Mouse (Mus musculus): ENCODE results near the gene Vmn2r24. TPM values are rescaled to one million over a fixed set of nuclear protein-coding genes. Genes with fewer than 3 reads are reported as not detected.
"Not testable (repeated sequence)": the region's sequence is repeated elsewhere in the genome, so short reads cannot be mapped to it uniquely, and the experiment has no call there.

Vmn2r24 gene
- not detected in 2 replicates for polyA plus RNA-seq (2015; fragmentation: Nextera tagmentation; extraction: Ambion mirVana)

GRCm38 (mm10) chr6:123778579-123778978, at the start of gene Vmn2r24:
Gene Vmn2r24 (plus strand): TSS chr6:123778879.
- Histone ChIP-seq H3K4me2 (no peak within 1 kb of the TSS), H3K27ac (no peak within 1 kb of the TSS), H3K36me3 (ENCODE audit: poor library complexity, severe bottlenecking) (no peaks in the 10 kb centered on the region), H3K4me3 (no peak within 1 kb of the TSS), H3K27me3 (no peaks in the 10 kb centered on the region), H3K4me1 (no peaks in the 10 kb centered on the region), H3K9ac (no peak within 1 kb of the TSS), H3K9me3 (replicated peaks) (no peaks in the 10 kb centered on the region)
- no peak for ATAC-seq
- WGBS: 89% methylated on average over 1 of the region's 1 CpGs

- Histone ChIP-seq H3K4me1 (no peaks in the 10 kb centered on the region), H3K27ac (no peak overlapping the region), H3K4me3 (no peak overlapping the region), H3K4me2 (no peak overlapping the region), H3K9me3 (replicated peaks) (no peaks in the 10 kb centered on the region), H3K27me3 (no peaks in the 10 kb centered on the region), H3K36me3 (ENCODE audit: poor library complexity, severe bottlenecking) (no peaks in the 10 kb centered on the region), H3K9ac (no peak overlapping the region)
- WGBS: 91% methylated on average over 3 of the region's 3 CpGs
- no peak for ATAC-seq
These were observed 8.6 kb upstream of the Vmn2r24 start for GRCm38 (mm10) chr6:123770031-123770430.

- Histone ChIP-seq H3K4me3 (no peak overlapping the region), H3K27ac (no peak overlapping the region), H3K27me3 (no peaks in the 10 kb centered on the region), H3K4me1 (no peaks in the 10 kb centered on the region), H3K36me3 (ENCODE audit: poor library complexity, severe bottlenecking) (no peaks in the 10 kb centered on the region), H3K4me2 (no peak overlapping the region), H3K9ac (no peak overlapping the region), H3K9me3 (replicated peaks) (no peaks in the 10 kb centered on the region)
- WGBS: 77% methylated on average over 2 of the region's 2 CpGs
- ATAC-seq: no peak
These were observed 6.2 kb downstream of the Vmn2r24 start for GRCm38 (mm10) chr6:123784857-123785256.

- Histone ChIP-seq H3K9ac (no peak overlapping the region), H3K27ac (no peak overlapping the region), H3K4me3 (no peak overlapping the region), H3K27me3 (no peaks in the 10 kb centered on the region), H3K36me3 (ENCODE audit: poor library complexity, severe bottlenecking) (no peaks in the 10 kb centered on the region), H3K4me1 (no peaks in the 10 kb centered on the region), H3K9me3 (replicated peaks) (no peaks in the 10 kb centered on the region), H3K4me2 (no peak overlapping the region)
- WGBS: 41% methylated on average over 9 of the region's 9 CpGs
- ATAC-seq: no peak
These were observed 15.1 kb downstream of the Vmn2r24 start for GRCm38 (mm10) chr6:123793746-123794145.

- not testable (repeated sequence) for ATAC-seq; H3K4me1 ChIP-seq; H3K4me3 ChIP-seq; H3K4me2 ChIP-seq; H3K27ac ChIP-seq; H3K9me3 ChIP-seq (replicated peaks); H3K27me3 ChIP-seq; H3K9ac ChIP-seq; H3K36me3 ChIP-seq (ENCODE audit: poor library complexity, severe bottlenecking)
These were observed 31.6 kb downstream of the Vmn2r24 start for GRCm38 (mm10) chr6:123810291-123810690.

GRCm38 (mm10) chr6:123819951-123820350, 41.3 kb downstream of the Vmn2r24 start:
- WGBS: 87% methylated on average over 8 of the region's 8 CpGs
- H3K36me3 ChIP-seq (ENCODE audit: poor library complexity, severe bottlenecking): no peaks in the 10 kb centered on the region
- H3K9ac ChIP-seq: no peak overlapping the region
- H3K27ac ChIP-seq: no peak overlapping the region
- ATAC-seq: no peak
- H3K4me2 ChIP-seq: no peak overlapping the region
- no peak overlapping the region for H3K4me3 ChIP-seq
- H3K4me1 ChIP-seq: no peaks in the 10 kb centered on the region
- no peaks in the 10 kb centered on the region for H3K27me3 ChIP-seq
- H3K9me3 ChIP-seq (replicated peaks): peaks cover 5% of the 10 kb centered on the region

GRCm38 (mm10) chr6:123853363-123853762, 74.7 kb downstream of the Vmn2r24 start, which contains the start of gene Vmn2r25:
Gene Vmn2r25 (minus strand): TSS chr6:123853463.
- H3K36me3 ChIP-seq (ENCODE audit: poor library complexity, severe bottlenecking); H3K9me3 ChIP-seq (replicated peaks); H3K27ac ChIP-seq; H3K9ac ChIP-seq; H3K27me3 ChIP-seq; ATAC-seq; H3K4me1 ChIP-seq; H3K4me3 ChIP-seq; H3K4me2 ChIP-seq: not testable (repeated sequence)
- WGBS: 69% methylated on average over 1 of the region's 2 CpGs

Other genes starting within 250 kb of the Vmn2r24 start
- not detected in 2 replicates for gene Vmn2r21, start 245.5 kb upstream of the Vmn2r24 start, polyA plus RNA-seq (2015; fragmentation: Nextera tagmentation; extraction: Ambion mirVana)
- not detected in 2 replicates for gene Vmn2r22, start 128.2 kb upstream of the Vmn2r24 start, polyA plus RNA-seq (2015; fragmentation: Nextera tagmentation; extraction: Ambion mirVana)
- gene Vmn2r23, start 76.2 kb upstream of the Vmn2r24 start, polyA plus RNA-seq (2015; fragmentation: Nextera tagmentation; extraction: Ambion mirVana): not detected in 2 replicates
- gene Vmn2r25, start 74.6 kb downstream of the Vmn2r24 start, polyA plus RNA-seq (2015; fragmentation: Nextera tagmentation; extraction: Ambion mirVana): not detected in 2 replicates
- gene Vmn2r26, start 245.7 kb downstream of the Vmn2r24 start, polyA plus RNA-seq (2015; fragmentation: Nextera tagmentation; extraction: Ambion mirVana): not detected in 2 replicates